Mouse (Mus musculus) midbrain, postnatal 0 days (tissue): ENCODE measurements around the gene Ext2. TPM values are rescaled to one million over a fixed set of nuclear protein-coding genes. Genes with fewer than 3 reads are reported as not detected.
A peak's percentile ranks its signal among the peaks of the same experiment; 100 is the strongest.

Experiments
- ATAC-seq: fragments of 200-750 bp; cut with Nextera tagmentation; 2 replicates; pipeline ENCODE4 v1.8.0; 2017; ENCODE audit warnings: moderate number of reproducible peaks, mild to moderate bottlenecking, moderate TSS enrichment, moderate library complexity; ENCODE audit not compliant: low FRiP score
- DNase-seq: peaks from one replicate; pipeline ENCODE4 v3.0.0-alpha.2; 2015; ENCODE audit warnings: low spot score
- H3K27ac ChIP-seq: fragments of 300-500 bp; sonication (generic); 2 replicates; pipeline ENCODE4 v1.5.1; 2014; ENCODE audit warnings: low read depth, mild to moderate bottlenecking, low read length, mixed read lengths
- H3K27me3 ChIP-seq: fragments of 300-500 bp; sonication (generic); 2 replicates; pipeline ENCODE4 v1.6.1; 2014; ENCODE audit warnings: low read length, control low read depth, mixed read lengths; ENCODE audit not compliant: insufficient read depth
- H3K36me3 ChIP-seq: fragments of 300-500 bp; sonication (generic); 2 replicates; pipeline ENCODE4 v1.6.1; 2014; ENCODE audit warnings: low read length, control low read depth, mixed read lengths; ENCODE audit not compliant: insufficient read depth
- H3K4me1 ChIP-seq: fragments of 300-500 bp; sonication (generic); 2 replicates; pipeline ENCODE4 v1.6.1; 2014; ENCODE audit warnings: mild to moderate bottlenecking, control low read depth, antibody characterized with exemption, low read length, mixed read lengths; ENCODE audit not compliant: insufficient read depth
- H3K4me2 ChIP-seq: fragments of 300-500 bp; sonication (generic); 2 replicates; pipeline ENCODE4 v1.6.1; 2014; ENCODE audit warnings: low read depth, mild to moderate bottlenecking, low read length, mixed read lengths; ENCODE audit not compliant: poor library complexity, severe bottlenecking
- H3K4me3 ChIP-seq: fragments of 300-500 bp; sonication (generic); 2 replicates; pipeline ENCODE4 v1.5.1; 2014; ENCODE audit warnings: low read depth, mild to moderate bottlenecking, low read length, moderate library complexity
- H3K9ac ChIP-seq: fragments of 300-500 bp; sonication (generic); replicated peaks from 2 replicates; pipeline ENCODE4 v1.6.1; 2014; ENCODE audit warnings: mild to moderate bottlenecking, low read length, moderate library complexity, mixed read lengths; ENCODE audit not compliant: poor library complexity, severe bottlenecking
- H3K9me3 ChIP-seq: fragments of 300-500 bp; sonication (generic); 2 replicates; pipeline ENCODE4 v1.6.1; 2016; ENCODE audit warnings: low read length, control low read depth
- CTCF ChIP-seq: IDR thresholded peaks from 2 replicates; pipeline ENCODE4 v1.5.1; 2016; ENCODE audit warnings: antibody characterized with exemption, mild to moderate bottlenecking
- WGBS: fragments of 180-500 bp; shearing (Covaris S2); extraction: QIAGEN DNeasy Blood & Tissue Kit; methylation state at CpG from one replicate; pipeline ENCODE4 v1.1.7; 2014; 5-methylcytosine and 5-hydroxymethylcytosine counted together
- polyA plus RNA-seq: library from polyadenylated mRNA; unstranded; fragments of >200 nt; fragmentation: Nextera tagmentation; extraction: Ambion mirVana; gene quantifications from 2 replicates; pipeline ENCODE4 v1.2.1, GENCODE M21; 2015
- total RNA-seq: library from RNA; depleted of rRNA; stranded (reverse); fragments of >200 nt; gene quantifications from 2 replicates; pipeline ENCODE4 v1.2.3, GENCODE M21; 2014

The Ext2 gene
- total and polyA plus RNA-seq, 2 experiments from 2014 or later = 42.7 to 74.1 TPM

GRCm38 (mm10) chr2:93805066-93805465, 17.3 kb downstream of the Ext2 start:
- Histone ChIP-seq H3K27ac (no peak overlapping the region), H3K9me3 (no peaks in the 10 kb centered on the region), H3K36me3 (peaks cover 77% of the 10 kb centered on the region), H3K4me3 (no peak overlapping the region), H3K4me1 (no peaks in the 10 kb centered on the region), H3K27me3 (no peaks in the 10 kb centered on the region), H3K4me2 (no peak overlapping the region), H3K9ac (no peak overlapping the region)
- DNase-seq (no peak), ATAC-seq (no peak)
- WGBS = 84% methylated on average over 5 of the region's 5 CpGs
- TF ChIP-seq CTCF = no peak

GRCm38 (mm10) chr2:93802947-93803346, 19.4 kb downstream of the Ext2 start:
- no peaks in the 10 kb centered on the region for H3K4me1 ChIP-seq
- TF ChIP-seq CTCF = no peak
- no peaks in the 10 kb centered on the region for H3K27me3 ChIP-seq
- no peak overlapping the region for H3K9ac ChIP-seq
- no peak overlapping the region for H3K4me2 ChIP-seq
- ATAC-seq (no peak), DNase-seq (no peak)
- WGBS = 95% methylated on average over 2 of the region's 2 CpGs
- no peak overlapping the region for H3K4me3 ChIP-seq
- no peaks in the 10 kb centered on the region for H3K9me3 ChIP-seq
- H3K27ac ChIP-seq = no peak overlapping the region
- H3K36me3 ChIP-seq = peaks cover 72% of the 10 kb centered on the region

- no peak overlapping the region for H3K27ac ChIP-seq
- ATAC-seq = no peak
- no peaks in the 10 kb centered on the region for H3K9me3 ChIP-seq
- TF ChIP-seq CTCF = no peak
- DNase-seq = no peak
- peaks cover 62% of the 10 kb centered on the region for H3K36me3 ChIP-seq
- H3K4me2 ChIP-seq = no peak overlapping the region
- no peaks in the 10 kb centered on the region for H3K27me3 ChIP-seq
- no peaks in the 10 kb centered on the region for H3K4me1 ChIP-seq
- H3K9ac ChIP-seq = no peak overlapping the region
- WGBS = 65% methylated on average over 7 of the region's 7 CpGs
- H3K4me3 ChIP-seq = no peak overlapping the region
These were observed 21.3 kb downstream of the Ext2 start for GRCm38 (mm10) chr2:93801097-93801496.

- no peak overlapping the region for H3K4me2 ChIP-seq
- H3K4me1 ChIP-seq = no peaks in the 10 kb centered on the region
- no peak overlapping the region for H3K4me3 ChIP-seq
- TF ChIP-seq CTCF = no peak
- no peak overlapping the region for H3K27ac ChIP-seq
- no peaks in the 10 kb centered on the region for H3K9me3 ChIP-seq
- ATAC-seq = no peak
- no peak overlapping the region for H3K9ac ChIP-seq
- H3K36me3 ChIP-seq = peaks cover 65% of the 10 kb centered on the region
- 85% methylated on average over 19 of the region's 19 CpGs for WGBS
- H3K27me3 ChIP-seq = no peaks in the 10 kb centered on the region
- no peak for DNase-seq
These were observed 25.1 kb downstream of the Ext2 start for GRCm38 (mm10) chr2:93797162-93797795.

- Histone ChIP-seq H3K36me3 (peaks cover 40% of the 10 kb centered on the region), H3K9ac (no peak overlapping the region), H3K4me3 (no peak overlapping the region), H3K9me3 (no peaks in the 10 kb centered on the region), H3K4me2 (no peak overlapping the region), H3K4me1 (no peaks in the 10 kb centered on the region), H3K27ac (no peak overlapping the region), H3K27me3 (no peaks in the 10 kb centered on the region)
- ATAC-seq (no peak), DNase-seq (no peak)
- no peak for TF ChIP-seq CTCF
- 94% methylated on average over 5 of the region's 5 CpGs for WGBS
These were observed 28.0 kb downstream of the Ext2 start for GRCm38 (mm10) chr2:93794375-93794774.

- Histone ChIP-seq H3K4me1 (no peaks in the 10 kb centered on the region), H3K27me3 (no peaks in the 10 kb centered on the region), H3K9ac (no peak overlapping the region), H3K27ac (no peak overlapping the region), H3K36me3 (peaks cover 43% of the 10 kb centered on the region), H3K9me3 (no peaks in the 10 kb centered on the region), H3K4me2 (no peak overlapping the region), H3K4me3 (no peak overlapping the region)
- no peak for ATAC-seq
- WGBS = 58% methylated on average over 13 of the region's 13 CpGs
- peak; percentile 61 for DNase-seq
- TF ChIP-seq CTCF = no peak
These were observed 30.6 kb downstream of the Ext2 start for GRCm38 (mm10) chr2:93791516-93792499.
